Mouse (Mus musculus) B cell, adult 62 days (primary cell): ENCODE data around the gene Ergic1. TPM values are rescaled to one million over a fixed set of nuclear protein-coding genes. Genes with fewer than 3 reads are reported as not detected.

Experiments used
- total RNA-seq: library from RNA; stranded (reverse); gene quantifications from 4 replicates; pipeline ENCODE4 v1.2.4, GENCODE M21; 2023

The Ergic1 gene
- total RNA-seq, result 32.1 to 39.3 TPM (median 34.3 TPM) in 4 replicates

DNA sequence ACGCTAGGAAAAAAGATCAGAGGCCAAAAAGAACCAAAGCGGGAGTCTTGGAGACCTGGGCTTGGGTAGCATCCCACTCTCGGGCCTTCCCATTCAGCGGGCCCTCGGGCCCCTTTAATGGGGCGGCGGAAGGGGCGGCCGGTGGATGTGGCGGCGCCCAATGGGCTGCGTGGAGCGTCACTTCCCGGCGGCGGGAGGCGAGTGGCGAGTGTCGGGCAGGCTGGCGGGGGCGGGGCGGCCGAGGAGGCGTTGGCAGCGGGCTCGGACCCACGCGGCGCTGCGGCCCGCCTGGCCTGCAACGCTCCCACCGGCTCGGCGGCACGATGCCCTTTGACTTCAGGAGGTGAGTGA, at the start of gene Ergic1:
Ergic1 (plus strand) TSS at position 200 of the 351 bp plus-strand sequence.

DNA sequence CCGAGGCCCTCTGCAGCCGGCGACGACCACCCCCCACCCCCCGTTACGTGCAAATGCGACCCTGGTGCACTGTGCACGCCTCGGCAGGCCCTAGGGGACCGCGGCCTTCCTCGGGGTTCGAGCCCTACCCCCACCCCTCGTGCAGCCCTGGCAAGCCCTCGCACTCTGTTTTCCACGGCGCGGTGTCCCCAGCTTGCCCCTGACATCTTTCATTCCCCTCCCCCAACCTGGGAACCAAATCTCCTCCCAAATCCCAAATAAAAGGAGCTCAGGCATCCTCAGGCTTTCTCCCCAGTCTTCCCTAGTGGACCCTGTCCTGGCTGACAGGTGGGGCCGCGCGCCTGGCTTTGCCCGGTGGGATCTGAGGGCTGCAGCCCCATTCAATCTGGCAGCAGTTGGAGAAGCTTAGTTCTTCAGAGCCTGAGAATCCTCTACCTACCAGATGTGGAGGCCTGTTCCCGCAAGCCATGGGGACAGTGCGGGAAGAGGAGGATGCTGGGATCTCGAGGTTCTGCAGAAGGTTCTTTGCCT, 427 bp downstream of the Ergic1 start, which contains the start of gene Dusp1:
Dusp1 (minus strand) TSS at position 478 of the 531 bp plus-strand sequence.

DNA sequence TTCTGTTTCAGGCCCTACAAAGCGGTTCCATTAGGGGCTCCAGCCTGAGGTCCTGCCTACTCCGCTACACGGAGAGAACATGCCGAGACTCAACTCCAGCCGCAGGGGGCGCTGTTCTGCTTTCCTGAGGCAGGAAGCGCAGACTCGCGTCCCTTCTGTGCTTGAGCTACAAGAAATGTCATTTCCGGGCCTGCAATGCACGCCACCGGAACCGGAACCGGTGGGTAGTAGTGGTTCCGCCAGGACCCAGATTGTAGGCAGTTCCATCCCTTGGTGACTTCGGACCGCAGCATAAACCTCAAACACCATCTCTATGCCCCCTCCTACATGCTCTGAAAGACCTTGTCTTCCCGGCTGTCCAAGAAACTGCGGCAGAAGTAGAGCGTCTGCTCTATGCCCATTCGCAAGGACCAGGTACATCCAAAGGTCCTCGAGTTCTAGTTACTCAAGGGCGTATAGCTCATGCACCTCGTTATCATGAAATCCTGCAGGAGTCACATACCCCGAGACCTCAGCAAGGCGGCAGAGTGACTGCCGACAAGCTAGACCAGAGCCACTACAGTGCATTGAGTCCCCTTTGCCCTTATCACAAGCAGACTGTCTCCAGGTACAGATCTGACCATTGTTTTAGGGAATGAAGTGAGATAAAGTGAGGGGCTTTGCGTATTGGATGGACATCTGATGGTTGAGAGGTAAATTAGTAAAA, 101.8 kb downstream of the Ergic1 start, which contains the start of gene Atp6v0e:
Atp6v0e (plus strand) TSS at position 254 of the 706 bp plus-strand sequence.

Other genes starting within 250 kb of the Ergic1 start
- gene Neurl1b, start 146.7 kb upstream of the Ergic1 start, total RNA-seq, result 0.18 to 0.35 TPM (median 0.28 TPM) in 3 of 4 replicates, not detected in the other
- 569 to 830 TPM (median 721 TPM) in 4 replicates for gene Dusp1, start 639 bp downstream of the Ergic1 start, total RNA-seq
- gene Atp6v0e, start 101.7 kb downstream of the Ergic1 start, total RNA-seq, result 115 to 128 TPM (median 124 TPM) in 4 replicates
- gene Crebrf, start 154.2 kb downstream of the Ergic1 start, total RNA-seq, result 129 to 152 TPM (median 139 TPM) in 4 replicates
- 38.8 to 43.3 TPM (median 41.2 TPM) in 4 replicates for gene Bnip1, start 219.6 kb downstream of the Ergic1 start, total RNA-seq